Mouse (Mus musculus): ENCODE measurements around the gene Lrrc43. TPM values are rescaled to one million over a fixed set of nuclear protein-coding genes. Genes with fewer than 3 reads are reported as not detected.

Gene Lrrc43
- polyA plus RNA-seq, 1 experiment, result not detected

DNA sequence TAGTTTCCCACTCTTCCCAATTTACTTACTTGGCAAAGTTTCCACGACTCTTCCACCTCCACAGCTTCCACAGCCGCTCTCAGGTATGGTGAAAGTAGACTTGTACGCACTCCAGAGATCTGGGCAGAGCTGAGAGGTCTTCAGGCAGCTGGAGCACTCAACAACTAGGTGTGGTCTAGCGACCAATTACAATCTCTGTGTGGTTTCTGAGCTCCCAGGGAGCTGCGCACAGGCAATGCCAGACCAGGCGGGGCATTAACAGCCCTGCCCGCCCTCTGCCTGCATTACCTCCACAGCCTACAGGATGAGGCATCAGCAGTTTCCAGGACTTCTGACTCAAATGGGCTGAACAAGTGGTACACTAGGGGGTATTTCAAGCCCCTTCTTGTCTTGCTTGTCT, 36.2 kb downstream of the Lrrc43 start, which contains the start of gene Gm49027:
TSS of gene Gm49027 (minus strand) at position 208 of the 400 bp plus-strand sequence.
- H3K4me3 ChIP-seq (ENCODE audit: extremely low read depth, insufficient read depth, insufficient read length), result peak within 1 kb of the TSS; percentile 98
- no peaks in the 10 kb centered on the region for H3K27me3 ChIP-seq (ENCODE audit: control insufficient read depth, insufficient read depth, low read length)
- no peak within 1 kb of the TSS for H3K27ac ChIP-seq (ENCODE audit: insufficient read depth, low read length)
- TF ChIP-seq CTCF (IDR thresholded peaks at IDR 0.05; ENCODE audit: extremely low read depth, insufficient read depth, insufficient read length, insufficient replicate concordance) (no peak), POLR2A (IDR thresholded peaks at IDR 0.05; ENCODE audit: low read depth, low read length) (no peak)
- no peak for DNase-seq (ENCODE audit: low read depth in 1 of 2, low spot score in 2 of 2)
- 89% methylated on average over 7 of the region's 7 CpGs for WGBS
- peaks cover 4% of the 10 kb centered on the region for H3K4me1 ChIP-seq (ENCODE audit: control insufficient read depth, insufficient read depth, insufficient read length)
- H3K36me3 ChIP-seq (ENCODE audit: control insufficient read depth, insufficient read depth, low read length), result peaks cover 7% of the 10 kb centered on the region

DNA sequence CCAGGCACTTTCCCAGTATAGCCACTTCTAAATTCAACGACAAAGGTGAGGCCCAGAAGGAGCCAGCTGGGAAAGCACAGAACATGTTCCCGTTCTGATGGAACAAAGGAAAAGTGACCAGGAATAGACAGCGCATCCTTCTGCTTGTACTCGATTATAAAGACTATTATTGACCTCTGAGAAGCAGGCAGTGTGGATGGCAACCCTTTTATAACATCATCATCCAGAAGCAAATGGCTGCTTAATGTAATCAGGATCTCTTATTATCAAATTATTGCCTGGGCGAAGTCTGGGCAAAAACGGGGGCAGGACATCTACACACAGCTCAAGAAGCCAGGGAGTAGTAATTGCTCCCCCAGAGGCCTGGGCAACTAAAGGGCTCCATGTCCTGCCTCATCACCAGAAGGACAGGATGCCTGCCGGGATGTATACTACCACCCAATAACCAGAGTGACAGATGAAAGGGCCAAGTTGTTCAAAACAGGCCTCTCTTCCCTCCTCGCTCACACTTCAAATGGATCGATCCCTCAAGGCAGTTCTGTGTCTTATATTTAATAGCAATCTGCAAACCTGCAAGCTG, 36.9 kb downstream of the Lrrc43 start:
- Histone ChIP-seq H3K4me3 (ENCODE audit: extremely low read depth, insufficient read depth, insufficient read length) (no peak overlapping the region), H3K27me3 (ENCODE audit: control insufficient read depth, insufficient read depth, low read length) (no peaks in the 10 kb centered on the region), H3K36me3 (ENCODE audit: control insufficient read depth, insufficient read depth, low read length) (peaks cover 13% of the 10 kb centered on the region), H3K4me1 (ENCODE audit: control insufficient read depth, insufficient read depth, insufficient read length) (peaks cover 4% of the 10 kb centered on the region), H3K27ac (ENCODE audit: insufficient read depth, low read length) (no peak overlapping the region)
- TF ChIP-seq CTCF (IDR thresholded peaks at IDR 0.05; ENCODE audit: extremely low read depth, insufficient read depth, insufficient read length, insufficient replicate concordance), result no peak
- TF ChIP-seq POLR2A (IDR thresholded peaks at IDR 0.05; ENCODE audit: low read depth, low read length), result no peak
- 93% methylated on average over 9 of the region's 9 CpGs for WGBS
- no peak for DNase-seq (ENCODE audit: low read depth in 1 of 2, low spot score in 2 of 2)

DNA sequence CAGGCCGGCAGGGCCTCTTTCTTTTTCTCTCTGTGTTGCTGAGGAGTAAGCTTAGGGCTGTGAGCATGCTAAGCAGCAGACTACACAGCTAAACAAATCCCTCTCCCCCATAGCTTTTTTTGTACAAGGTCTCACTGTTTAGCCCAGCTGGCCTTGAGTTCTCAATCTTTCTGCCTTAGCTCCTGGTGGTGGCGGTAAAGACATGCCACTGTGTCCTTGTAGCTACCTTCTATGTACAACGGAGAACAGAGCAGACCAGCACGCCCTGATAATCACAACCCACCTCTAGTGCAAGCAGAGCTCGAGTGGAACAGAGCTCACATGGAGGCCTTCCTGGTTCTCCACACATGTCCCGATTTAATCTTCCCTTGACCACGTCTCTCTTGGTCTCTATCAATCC, 39.5 kb downstream of the Lrrc43 start:
- 88% methylated on average over 7 of the region's 7 CpGs for WGBS
- Histone ChIP-seq H3K4me3 (ENCODE audit: extremely low read depth, insufficient read depth, insufficient read length) (no peak overlapping the region), H3K36me3 (ENCODE audit: control insufficient read depth, insufficient read depth, low read length) (peaks cover 33% of the 10 kb centered on the region), H3K27ac (ENCODE audit: insufficient read depth, low read length) (no peak overlapping the region), H3K27me3 (ENCODE audit: control insufficient read depth, insufficient read depth, low read length) (no peaks in the 10 kb centered on the region), H3K4me1 (ENCODE audit: control insufficient read depth, insufficient read depth, insufficient read length) (peaks cover 4% of the 10 kb centered on the region)
- no peak for DNase-seq (ENCODE audit: low read depth in 1 of 2, low spot score in 2 of 2)
- TF ChIP-seq POLR2A (IDR thresholded peaks at IDR 0.05; ENCODE audit: low read depth, low read length), result no peak
- TF ChIP-seq CTCF (IDR thresholded peaks at IDR 0.05; ENCODE audit: extremely low read depth, insufficient read depth, insufficient read length, insufficient replicate concordance), result no peak

DNA sequence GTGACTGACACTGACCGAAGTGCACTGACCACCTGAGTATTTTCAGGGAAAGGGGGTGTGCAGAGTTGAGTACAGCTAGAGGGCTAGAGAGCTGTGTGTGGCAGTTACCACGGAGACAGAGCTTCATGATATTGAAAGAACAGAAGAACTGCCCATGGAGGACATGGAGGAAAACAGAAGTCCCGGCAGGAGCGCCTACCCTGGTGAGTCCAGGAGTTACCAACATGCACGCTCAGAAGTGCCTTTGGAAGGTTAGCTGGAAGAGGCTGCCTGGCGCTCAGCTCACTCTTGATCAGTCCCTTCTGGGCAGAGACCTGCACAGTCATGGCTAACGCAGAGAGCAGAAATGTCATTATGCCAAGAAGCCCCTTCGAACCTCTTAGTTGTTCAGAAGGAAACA, 41.0 kb downstream of the Lrrc43 start:
- H3K36me3 ChIP-seq (ENCODE audit: control insufficient read depth, insufficient read depth, low read length), result peaks cover 37% of the 10 kb centered on the region

DNA sequence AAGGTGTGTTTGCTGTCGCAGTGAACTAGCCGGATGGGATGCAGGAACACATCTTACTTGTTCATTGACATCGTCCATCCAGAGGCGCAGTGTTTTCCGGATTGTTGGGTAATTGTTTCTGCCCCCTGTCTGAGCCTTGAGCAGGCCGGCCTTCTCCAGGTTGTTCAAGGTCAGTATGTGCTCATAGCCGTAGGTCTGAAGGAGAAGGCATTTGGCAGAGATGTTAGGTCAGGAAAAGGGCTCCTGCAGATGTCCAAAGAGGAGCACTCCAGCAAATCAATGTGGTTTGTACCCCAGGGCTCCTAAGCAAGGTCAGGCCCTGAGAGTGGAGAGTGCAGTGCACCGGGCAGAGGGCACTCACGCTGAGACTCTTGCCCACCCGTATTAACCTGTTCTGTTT, 44.7 kb downstream of the Lrrc43 start:
- Histone ChIP-seq H3K27ac (ENCODE audit: insufficient read depth, low read length) (no peak overlapping the region), H3K4me3 (ENCODE audit: extremely low read depth, insufficient read depth, insufficient read length) (no peak overlapping the region), H3K27me3 (ENCODE audit: control insufficient read depth, insufficient read depth, low read length) (no peaks in the 10 kb centered on the region), H3K4me1 (ENCODE audit: control insufficient read depth, insufficient read depth, insufficient read length) (no peaks in the 10 kb centered on the region), H3K36me3 (ENCODE audit: control insufficient read depth, insufficient read depth, low read length) (peaks cover 43% of the 10 kb centered on the region)
- WGBS, result 97% methylated on average over 10 of the region's 10 CpGs
- TF ChIP-seq POLR2A (IDR thresholded peaks at IDR 0.05; ENCODE audit: low read depth, low read length), result no peak
- no peak for TF ChIP-seq CTCF (IDR thresholded peaks at IDR 0.05; ENCODE audit: extremely low read depth, insufficient read depth, insufficient read length, insufficient replicate concordance)
- DNase-seq (ENCODE audit: low read depth in 1 of 2, low spot score in 2 of 2), result no peak

More for the DNA sequence above, 41.0 kb downstream of the Lrrc43 start:
- Histone ChIP-seq H3K4me3 (ENCODE audit: extremely low read depth, insufficient read depth, insufficient read length) (no peak overlapping the region), H3K27ac (ENCODE audit: insufficient read depth, low read length) (no peak overlapping the region), H3K27me3 (ENCODE audit: control insufficient read depth, insufficient read depth, low read length) (no peaks in the 10 kb centered on the region), H3K4me1 (ENCODE audit: control insufficient read depth, insufficient read depth, insufficient read length) (no peaks in the 10 kb centered on the region)
- 94% methylated on average over 8 of the region's 8 CpGs for WGBS
- no peak for DNase-seq (ENCODE audit: low read depth in 1 of 2, low spot score in 2 of 2)
- TF ChIP-seq CTCF (IDR thresholded peaks at IDR 0.05; ENCODE audit: extremely low read depth, insufficient read depth, insufficient read length, insufficient replicate concordance) (no peak), POLR2A (IDR thresholded peaks at IDR 0.05; ENCODE audit: low read depth, low read length) (no peak)

DNA sequence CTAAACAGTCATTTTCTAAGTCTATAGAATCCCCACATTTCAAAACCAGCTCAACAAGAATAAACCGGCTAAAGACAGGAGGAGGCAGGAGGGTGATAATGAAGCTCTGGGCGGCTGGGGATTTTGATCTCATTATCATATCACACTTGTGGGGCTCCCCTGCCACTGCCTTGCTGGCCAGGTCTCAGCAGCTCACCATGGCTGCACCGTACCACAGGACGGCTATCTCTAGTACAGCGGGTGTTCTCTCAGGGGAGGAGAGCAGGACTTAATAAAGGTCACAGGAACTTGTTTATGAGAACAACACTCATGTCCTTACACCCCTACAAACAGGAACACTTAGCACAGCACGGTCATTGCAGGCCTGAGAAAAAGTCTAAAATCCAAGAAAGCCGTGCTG, 66.6 kb downstream of the Lrrc43 start:
- WGBS, result 85% methylated on average over 7 of the region's 7 CpGs
- no peak overlapping the region for H3K4me3 ChIP-seq (ENCODE audit: extremely low read depth, insufficient read depth, insufficient read length)
- TF ChIP-seq CTCF (IDR thresholded peaks at IDR 0.05; ENCODE audit: extremely low read depth, insufficient read depth, insufficient read length, insufficient replicate concordance) (no peak), POLR2A (IDR thresholded peaks at IDR 0.05; ENCODE audit: low read depth, low read length) (no peak)
- H3K27ac ChIP-seq (ENCODE audit: insufficient read depth, low read length), result no peak overlapping the region
- H3K27me3 ChIP-seq (ENCODE audit: control insufficient read depth, insufficient read depth, low read length), result no peaks in the 10 kb centered on the region
- peaks cover 20% of the 10 kb centered on the region for H3K36me3 ChIP-seq (ENCODE audit: control insufficient read depth, insufficient read depth, low read length)
- no peaks in the 10 kb centered on the region for H3K4me1 ChIP-seq (ENCODE audit: control insufficient read depth, insufficient read depth, insufficient read length)
- DNase-seq (ENCODE audit: low read depth in 1 of 2, low spot score in 2 of 2), result no peak

- peaks cover 24% of the 10 kb centered on the region for H3K36me3 ChIP-seq (ENCODE audit: control insufficient read depth, insufficient read depth, low read length)
- no peak for TF ChIP-seq CTCF (IDR thresholded peaks at IDR 0.05; ENCODE audit: extremely low read depth, insufficient read depth, insufficient read length, insufficient replicate concordance)
- TF ChIP-seq POLR2A (IDR thresholded peaks at IDR 0.05; ENCODE audit: low read depth, low read length), result no peak
- H3K4me1 ChIP-seq (ENCODE audit: control insufficient read depth, insufficient read depth, insufficient read length), result no peaks in the 10 kb centered on the region
- H3K27ac ChIP-seq (ENCODE audit: insufficient read depth, low read length), result no peak overlapping the region
- no peaks in the 10 kb centered on the region for H3K27me3 ChIP-seq (ENCODE audit: control insufficient read depth, insufficient read depth, low read length)
- WGBS, result 79% methylated on average over 2 of the region's 2 CpGs
- no peak for DNase-seq (ENCODE audit: low read depth in 1 of 2, low spot score in 2 of 2)
- no peak overlapping the region for H3K4me3 ChIP-seq (ENCODE audit: extremely low read depth, insufficient read depth, insufficient read length)
Observed at GRCm38 (mm10) chr5:123556451-123556850, 67.3 kb downstream of the Lrrc43 start.

Other genes starting within 250 kb of the Lrrc43 start
- gene Wdr66, start 237.2 kb upstream of the Lrrc43 start, polyA plus RNA-seq (2012; rRNA removed), result 0.89 and 0.95 TPM in 2 replicates
- gene Bcl7a, start 145.5 kb upstream of the Lrrc43 start, polyA plus RNA-seq (2012; rRNA removed), result 12.4 and 12.8 TPM in 2 replicates
- 87.1 and 113 TPM in 2 replicates for gene Mlxip, start 94.5 kb upstream of the Lrrc43 start, polyA plus RNA-seq (2012; rRNA removed)
- not detected in 2 replicates for gene Il31, start 184 bp downstream of the Lrrc43 start, polyA plus RNA-seq (2012; rRNA removed)
- 0.05 TPM in 1 of 2 replicates, not detected in the other for gene B3gnt4, start 21.2 kb downstream of the Lrrc43 start, polyA plus RNA-seq (2012; rRNA removed)
- gene Diablo, start 34.9 kb downstream of the Lrrc43 start, polyA plus RNA-seq (2012; rRNA removed), result 37.6 and 39.1 TPM in 2 replicates
- 2.4 and 2.9 TPM in 2 replicates for gene Gm49027, start 36.2 kb downstream of the Lrrc43 start, polyA plus RNA-seq (2012; rRNA removed)
- 11.0 and 12.2 TPM in 2 replicates for gene Vps33a, start 83.7 kb downstream of the Lrrc43 start, polyA plus RNA-seq (2012; rRNA removed)
- 10.8 and 11.4 TPM in 2 replicates for gene Clip1, start 195.3 kb downstream of the Lrrc43 start, polyA plus RNA-seq (2012; rRNA removed)
- 18.8 and 24.4 TPM in 2 replicates for gene Zcchc8, start 231.8 kb downstream of the Lrrc43 start, polyA plus RNA-seq (2012; rRNA removed)